Mouse (Mus musculus) heart, adult 9 months (tissue): ENCODE results near the gene Cab39.

Source experiments
- DNase-seq, 2 experiments: peaks; one replicate each; pipeline ENCODE4 v3.0.0; 2022; ENCODE audit warnings: low spot score in 2 of 2

Gene Cab39

DNA sequence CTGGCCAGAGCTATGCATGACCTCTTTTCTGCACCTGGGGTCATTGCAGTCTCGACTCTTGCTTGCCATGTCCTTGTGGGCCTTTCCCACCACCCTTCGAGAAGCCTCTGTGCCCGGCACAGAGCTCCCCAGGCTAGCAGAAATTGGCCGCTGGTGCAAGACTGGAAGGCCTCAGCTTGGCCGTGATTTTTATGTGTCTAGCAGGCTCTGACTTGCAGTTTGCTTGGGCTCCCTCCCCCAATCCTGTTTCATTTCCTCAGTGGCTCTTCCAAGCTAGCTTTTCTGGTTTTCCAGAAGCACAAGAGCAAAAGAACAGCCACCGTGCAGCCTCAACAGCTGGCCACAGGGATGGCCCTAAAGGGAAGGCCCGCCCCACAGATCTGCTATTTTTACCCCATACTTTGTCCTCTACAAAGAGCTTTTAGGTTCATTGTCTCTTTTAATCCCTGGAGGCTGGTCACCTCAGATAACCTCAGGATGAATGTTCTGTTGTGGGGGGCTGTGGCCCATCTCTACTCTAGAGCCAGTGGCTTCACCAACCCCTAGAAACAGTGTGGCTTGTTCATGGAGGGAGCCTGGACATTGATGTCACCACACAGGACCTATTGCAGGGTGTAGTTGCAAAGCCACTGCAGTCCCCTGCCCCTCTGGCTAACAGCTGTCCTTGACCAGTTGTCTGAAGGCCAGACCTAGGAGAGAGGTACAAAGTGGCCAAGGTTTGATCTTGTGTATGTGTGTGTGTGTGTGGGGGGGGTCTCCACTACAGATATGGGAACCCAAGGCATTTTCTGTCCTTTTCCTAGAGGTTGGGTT lies 107.5 kb downstream of the Cab39 start:
- DNase-seq: peak in 1 of 2 experiments; percentile 50
